Mouse (Mus musculus) limb, embryonic 11.5 days (tissue): ENCODE results near the gene Msl1. TPM values are rescaled to one million over a fixed set of nuclear protein-coding genes. Genes with fewer than 3 reads are reported as not detected.

Experiments
- ATAC-seq: fragments of 200-750 bp; cut with Nextera tagmentation; 2 replicates; pipeline ENCODE4 v1.8.0; 2017; ENCODE audit warnings: low read depth; ENCODE audit not compliant: insufficient number of reproducible peaks, low FRiP score, low TSS enrichment
- DNase-seq: peaks from one replicate; pipeline ENCODE4 v3.0.0-alpha.2; 2015; ENCODE audit warnings: low spot score
- H3K27ac ChIP-seq: fragments of 300-500 bp; sonication (generic); replicated peaks from 2 replicates; pipeline ENCODE4 v1.5.1; 2014; ENCODE audit warnings: low read depth, mild to moderate bottlenecking, low read length
- H3K27me3 ChIP-seq: fragments of 300-500 bp; sonication (generic); 2 replicates; pipeline ENCODE4 v1.6.1; 2014; ENCODE audit warnings: mild to moderate bottlenecking, low read length, mixed read lengths; ENCODE audit not compliant: control insufficient read depth, insufficient read depth
- H3K36me3 ChIP-seq: fragments of 300-500 bp; sonication (generic); 2 replicates; pipeline ENCODE4 v1.6.1; 2014; ENCODE audit warnings: mild to moderate bottlenecking, low read length, moderate library complexity, mixed read lengths; ENCODE audit not compliant: control insufficient read depth, insufficient read depth
- H3K4me1 ChIP-seq: fragments of 300-500 bp; sonication (generic); 2 replicates; pipeline ENCODE4 v1.6.1; 2014; ENCODE audit warnings: low read length, mixed read lengths; ENCODE audit not compliant: control insufficient read depth, insufficient read depth
- H3K4me2 ChIP-seq: fragments of 300-500 bp; sonication (generic); 2 replicates; pipeline ENCODE4 v1.6.1; 2014; ENCODE audit warnings: low read depth, mild to moderate bottlenecking, moderate library complexity; ENCODE audit not compliant: severe bottlenecking
- H3K4me3 ChIP-seq: fragments of 300-500 bp; sonication (generic); 2 replicates; pipeline ENCODE4 v1.5.1; 2014; ENCODE audit warnings: low read depth, low read length
- H3K9ac ChIP-seq: fragments of 300-500 bp; sonication (generic); 2 replicates; pipeline ENCODE4 v1.6.1; 2014; ENCODE audit warnings: mild to moderate bottlenecking, low read length
- H3K9me3 ChIP-seq: fragments of 300-500 bp; sonication (generic); 2 replicates; pipeline ENCODE4 v1.6.1; 2016; ENCODE audit warnings: low read length; ENCODE audit not compliant: control insufficient read depth
- WGBS: fragments of 180-500 bp; shearing (Covaris S2); extraction: QIAGEN DNeasy Blood & Tissue Kit; methylation state at CpG from one replicate; pipeline ENCODE4 v1.1.7; 2014; 5-methylcytosine and 5-hydroxymethylcytosine counted together
- polyA plus RNA-seq: library from polyadenylated mRNA; unstranded; fragments of >200 nt; fragmentation: Nextera tagmentation; extraction: Ambion mirVana; gene quantifications from 2 replicates; pipeline ENCODE4 v1.2.1, GENCODE M21; 2014

Msl1 gene
- polyA plus RNA-seq, 1 experiment from 2014 or later: 24.6 TPM

DNA sequence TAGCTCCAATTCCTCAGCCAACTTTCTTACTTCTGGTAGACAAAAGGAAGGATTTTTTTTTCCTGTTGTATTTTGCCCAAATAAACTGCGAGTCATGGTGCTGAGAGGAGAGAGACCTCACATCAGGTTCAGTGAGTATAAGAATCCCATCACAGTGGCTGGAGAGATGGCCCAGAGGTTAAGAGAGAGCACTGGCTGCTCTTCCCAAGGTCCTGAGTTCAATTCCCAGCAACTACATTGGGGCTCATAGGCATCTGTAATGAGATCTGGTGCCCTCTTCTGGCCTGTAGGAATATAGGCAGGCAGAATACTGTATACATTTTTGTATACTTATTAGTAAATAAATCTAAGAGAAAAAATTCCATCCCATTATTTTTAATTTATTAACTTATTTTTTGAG is 7.6 kb upstream of the Msl1 start:
- DNase-seq: no peak
- peaks cover 46% of the 10 kb centered on the region for H3K4me1 ChIP-seq

DNA sequence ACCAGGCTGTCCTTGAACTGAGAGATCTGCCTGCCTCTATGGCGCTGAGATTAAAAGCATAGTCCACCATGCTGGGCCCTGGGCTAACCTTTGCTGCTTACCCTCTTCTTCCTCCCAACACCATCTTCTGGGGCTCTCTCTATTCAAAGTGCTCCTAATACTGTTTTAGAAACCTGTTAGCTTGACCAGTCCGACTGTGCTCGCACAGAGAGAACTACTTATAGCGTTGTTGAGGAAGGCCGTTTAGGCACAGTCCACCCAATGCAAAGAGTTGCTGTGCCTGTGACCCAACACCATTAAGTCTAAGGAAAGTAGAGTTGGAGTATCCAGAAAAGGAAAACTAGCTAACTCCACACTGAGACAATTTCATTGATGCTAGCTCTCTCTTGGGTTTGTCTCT is 7.2 kb upstream of the Msl1 start:
- Histone ChIP-seq H3K27ac (peak overlapping the region; percentile 38; the same call in 1 of the 2 replicates), H3K4me1 (peaks cover 41% of the 10 kb centered on the region), H3K9ac (no peak overlapping the region), H3K36me3 (no peaks in the 10 kb centered on the region), H3K4me3 (no peak overlapping the region), H3K27me3 (no peaks in the 10 kb centered on the region), H3K4me2 (0 out of 2 replicates have a peak overlapping the region, but pooled peaks have one; percentile 89), H3K9me3 (no peaks in the 10 kb centered on the region)
- WGBS: 91% methylated on average over 5 of the region's 5 CpGs
- no peak for DNase-seq
- no peak for ATAC-seq

More for the DNA sequence above, 7.6 kb upstream of the Msl1 start:
- ATAC-seq: no peak
- H3K27me3 ChIP-seq: no peaks in the 10 kb centered on the region
- 94% methylated on average over 1 of the region's 1 CpGs for WGBS
- H3K9me3 ChIP-seq: no peaks in the 10 kb centered on the region
- no peaks in the 10 kb centered on the region for H3K36me3 ChIP-seq
- H3K9ac ChIP-seq: no peak overlapping the region
- H3K4me2 ChIP-seq: no peak overlapping the region
- no peak overlapping the region for H3K4me3 ChIP-seq
- no peak overlapping the region for H3K27ac ChIP-seq

DNA sequence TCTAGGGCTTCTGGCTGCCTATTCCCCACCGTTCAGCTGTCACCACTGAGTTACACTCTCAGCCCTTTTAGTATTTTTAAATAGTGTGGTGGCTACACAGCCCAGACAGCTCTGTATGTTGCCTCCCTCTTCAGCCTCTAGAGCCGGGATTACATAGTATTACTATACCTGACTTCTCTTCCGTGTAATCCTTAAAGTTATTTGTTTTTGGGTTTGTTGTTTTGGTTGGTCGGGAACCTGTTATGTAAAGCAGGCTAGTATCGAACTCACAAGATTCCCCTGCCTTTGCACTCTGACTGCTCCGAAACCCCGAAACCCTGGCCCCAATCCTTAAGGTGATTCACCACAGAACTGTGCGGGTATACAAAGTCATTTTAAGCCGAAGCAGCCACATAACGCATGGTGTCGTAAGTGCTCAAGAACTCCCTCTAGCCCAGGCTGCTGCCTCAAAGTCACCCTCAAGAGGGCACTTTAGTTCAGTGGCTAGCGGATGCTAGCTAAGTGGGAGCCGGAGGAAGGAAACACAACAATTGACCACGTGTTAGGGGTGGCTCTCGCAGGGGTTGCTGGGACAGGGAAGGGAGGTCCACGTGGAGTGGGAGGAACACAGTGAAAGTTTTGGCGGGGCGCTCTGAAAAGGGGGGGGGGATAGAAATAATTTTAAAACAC is 6.6 kb upstream of the Msl1 start:
- DNase-seq (peak; percentile 88), ATAC-seq (peak; percentile 82)
- H3K9ac ChIP-seq: peak overlapping the region; percentile 63; the same call in 1 of the 2 replicates
- no peaks in the 10 kb centered on the region for H3K9me3 ChIP-seq
- H3K36me3 ChIP-seq: no peaks in the 10 kb centered on the region
- peak overlapping the region; percentile 48 for H3K4me3 ChIP-seq
- no peaks in the 10 kb centered on the region for H3K27me3 ChIP-seq
- H3K4me2 ChIP-seq: peak overlapping the region; percentile 89
- WGBS: 15% methylated on average over 18 of the region's 18 CpGs
- peak overlapping the region; percentile 38 for H3K27ac ChIP-seq
- peaks cover 39% of the 10 kb centered on the region for H3K4me1 ChIP-seq

DNA sequence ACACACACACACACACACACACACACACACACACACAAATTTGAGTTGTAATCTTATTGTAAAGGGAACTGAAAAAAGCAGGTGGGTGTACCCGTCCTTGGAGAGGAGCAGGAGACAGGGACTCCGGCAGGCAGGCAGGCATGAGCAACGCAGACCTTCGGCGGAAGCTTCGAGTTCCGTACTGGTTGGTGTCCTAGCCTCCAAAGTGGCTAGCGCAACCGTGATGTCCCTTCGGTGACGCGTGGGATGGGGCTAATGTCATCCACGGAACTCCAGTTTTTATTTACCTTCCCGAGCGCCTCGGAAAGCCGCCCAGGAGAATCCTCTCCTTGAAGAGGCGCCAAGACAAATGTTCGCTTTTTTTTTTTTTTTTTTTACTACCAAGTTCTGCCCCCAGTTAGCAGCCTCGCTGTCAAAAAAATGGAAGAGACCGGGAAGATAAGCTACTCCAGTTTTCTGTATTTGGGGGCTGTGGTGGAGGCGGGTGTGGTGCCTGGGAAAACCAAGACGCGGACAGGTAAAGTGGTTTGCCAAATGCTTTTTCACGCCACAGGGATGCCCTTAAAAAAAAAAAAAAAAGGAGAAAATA is 6.0 kb upstream of the Msl1 start:
- H3K36me3 ChIP-seq: no peaks in the 10 kb centered on the region
- DNase-seq (peak; percentile 46), ATAC-seq (no peak)
- H3K4me1 ChIP-seq: peaks cover 35% of the 10 kb centered on the region
- peak overlapping the region; percentile 89 for H3K4me2 ChIP-seq
- no peaks in the 10 kb centered on the region for H3K27me3 ChIP-seq
- peak overlapping the region; percentile 63 for H3K9ac ChIP-seq
- H3K4me3 ChIP-seq: peak overlapping the region; percentile 48
- 2% methylated on average over 25 of the region's 25 CpGs for WGBS
- H3K9me3 ChIP-seq: no peaks in the 10 kb centered on the region
- H3K27ac ChIP-seq: peak overlapping the region; percentile 42; the same call in 1 of the 2 replicates

DNA sequence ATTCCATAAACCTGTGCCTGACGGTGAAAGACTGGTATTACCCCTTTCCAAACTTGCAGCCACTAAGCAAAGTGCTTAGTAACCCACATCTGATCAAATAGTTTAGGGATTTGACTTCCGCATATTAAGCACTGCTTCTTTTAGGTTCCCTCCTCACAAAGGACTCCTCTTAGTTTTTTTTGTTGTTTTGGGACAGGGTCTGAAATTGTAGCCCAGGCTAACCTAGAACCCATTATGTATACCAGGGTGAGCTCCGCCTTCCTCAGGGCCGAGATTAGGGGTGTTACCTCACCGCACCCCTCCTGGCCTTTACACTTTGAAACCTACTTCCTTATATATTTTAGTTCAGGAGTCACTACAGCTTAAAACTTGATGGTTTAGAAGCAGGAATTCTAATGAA is 5.5 kb upstream of the Msl1 start:
- DNase-seq: no peak
- Histone ChIP-seq H3K4me2 (peak overlapping the region; percentile 89; the same call in 1 of the 2 replicates), H3K4me1 (peaks cover 33% of the 10 kb centered on the region), H3K9me3 (no peaks in the 10 kb centered on the region), H3K9ac (no peak overlapping the region), H3K4me3 (peak overlapping the region; percentile 48; the same call in 1 of the 2 replicates), H3K27me3 (no peaks in the 10 kb centered on the region), H3K27ac (no peak overlapping the region), H3K36me3 (no peaks in the 10 kb centered on the region)
- ATAC-seq: no peak
- 35% methylated on average over 5 of the region's 5 CpGs for WGBS

DNA sequence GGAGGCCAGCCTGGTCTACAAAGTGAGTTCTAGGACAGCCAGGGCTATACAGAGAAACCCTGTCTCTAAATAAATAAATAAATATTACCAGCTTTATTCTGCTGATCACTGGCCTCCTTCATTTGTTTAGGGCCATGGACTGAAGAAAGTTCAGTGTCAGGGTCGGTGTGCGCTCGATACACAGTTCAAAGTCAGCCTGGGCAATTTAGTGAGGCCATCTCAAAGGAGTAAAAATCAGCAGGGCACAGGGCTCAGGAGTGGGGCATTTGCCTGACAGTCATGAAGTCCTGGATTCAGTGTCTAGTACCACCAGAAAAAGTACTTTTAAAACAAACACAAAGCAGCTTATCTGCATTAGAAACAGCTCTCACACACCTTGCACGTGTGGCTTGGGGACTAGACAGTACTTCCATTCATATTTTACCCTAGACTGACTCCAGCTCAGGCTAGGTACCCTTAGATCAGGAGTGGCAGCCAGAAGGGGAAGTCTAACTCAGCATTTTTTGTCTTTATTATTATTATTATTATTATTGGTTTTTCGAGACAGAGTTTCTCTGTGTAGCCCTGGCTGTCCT is 4.6 kb upstream of the Msl1 start:
- no peak for ATAC-seq
- no peaks in the 10 kb centered on the region for H3K9me3 ChIP-seq
- no peak overlapping the region; the same call in 1 of the 2 replicates for H3K27ac ChIP-seq
- DNase-seq: no peak
- no peaks in the 10 kb centered on the region for H3K36me3 ChIP-seq
- H3K9ac ChIP-seq: no peak overlapping the region
- H3K4me3 ChIP-seq: no peak overlapping the region
- H3K4me2 ChIP-seq: no peak overlapping the region
- WGBS: 87% methylated on average over 5 of the region's 5 CpGs
- H3K4me1 ChIP-seq: peaks cover 25% of the 10 kb centered on the region
- H3K27me3 ChIP-seq: no peaks in the 10 kb centered on the region

DNA sequence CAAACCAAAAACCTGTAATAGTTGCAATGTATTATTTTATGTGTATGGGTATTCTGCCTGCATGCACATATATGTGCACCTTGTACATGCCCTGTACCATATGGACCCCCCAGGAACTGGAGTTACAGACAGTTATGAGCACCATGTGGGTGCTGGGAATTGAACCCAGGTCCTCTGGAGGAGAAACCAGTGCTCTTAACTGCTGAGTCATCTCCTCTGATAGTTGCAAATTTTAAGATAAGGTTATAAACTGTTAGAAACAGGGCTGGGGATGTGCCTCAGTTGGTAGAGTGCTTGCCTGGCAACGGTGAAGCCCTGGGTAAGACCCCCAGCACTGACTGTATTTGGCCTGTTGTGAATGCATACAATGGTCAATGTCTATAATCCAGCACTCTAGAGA is 3.9 kb upstream of the Msl1 start:
- H3K36me3 ChIP-seq: no peaks in the 10 kb centered on the region
- ATAC-seq: no peak
- H3K27me3 ChIP-seq: no peaks in the 10 kb centered on the region
- peaks cover 18% of the 10 kb centered on the region for H3K4me1 ChIP-seq
- no peak overlapping the region for H3K9ac ChIP-seq
- H3K27ac ChIP-seq: no peak overlapping the region
- no peak overlapping the region for H3K4me2 ChIP-seq
- 68% methylated on average over 1 of the region's 1 CpGs for WGBS
- H3K9me3 ChIP-seq: no peaks in the 10 kb centered on the region
- no peak for DNase-seq
- no peak overlapping the region for H3K4me3 ChIP-seq

DNA sequence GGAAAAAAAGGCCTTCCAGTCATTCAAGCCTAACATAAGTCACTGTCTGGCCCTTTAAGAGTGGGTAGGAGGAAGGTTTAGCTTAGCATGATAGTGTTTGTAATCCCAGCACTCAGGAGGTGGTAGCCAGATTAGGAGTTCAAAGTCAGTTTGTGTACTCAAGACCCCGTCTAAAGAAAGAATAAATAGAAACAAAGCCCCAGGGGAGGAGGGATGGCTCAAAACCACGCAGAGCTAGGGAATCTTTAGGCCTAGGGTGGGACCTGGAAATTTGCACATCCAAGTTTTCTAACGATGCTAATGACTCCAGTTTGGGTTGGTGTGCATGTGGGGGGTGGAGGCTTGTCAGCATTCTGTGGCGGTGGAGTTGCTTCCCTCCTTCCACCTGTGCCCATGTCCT is 3.2 kb upstream of the Msl1 start:
- 16% methylated on average over 4 of the region's 4 CpGs for WGBS
- Histone ChIP-seq H3K27me3 (no peaks in the 10 kb centered on the region), H3K9ac (no peak overlapping the region), H3K4me3 (no peak overlapping the region), H3K4me1 (peaks cover 12% of the 10 kb centered on the region), H3K27ac (no peak overlapping the region), H3K4me2 (no peak overlapping the region), H3K36me3 (no peaks in the 10 kb centered on the region), H3K9me3 (no peaks in the 10 kb centered on the region)
- no peak for ATAC-seq
- DNase-seq: no peak
